Mouse (Mus musculus) heart, postnatal 10 days (tissue): ENCODE measurements around the gene Tbx15. TPM values are rescaled to one million over a fixed set of nuclear protein-coding genes. Genes with fewer than 3 reads are reported as not detected.
A peak's percentile ranks its signal among the peaks of the same experiment; 100 is the strongest.

Source experiments
- DNase-seq, 2 experiments: peaks; one replicate each; pipeline ENCODE4 v3.0.0; 2021
- intact Hi-C: fragments of 180-260 bp; cut with DNase I; formaldehyde crosslinking; loops from one replicate; pipeline ENCODE4 v1.15.1; 2025
- total RNA-seq, 2 experiments: library from RNA; stranded (reverse); gene quantifications; 2 replicates each; pipeline ENCODE4 v1.2.3; 2021

Tbx15 gene
- total RNA-seq = under 1 TPM; 0.40 to 0.43 TPM

GRCm38 (mm10) chr3:99240213-99240720, at the start of gene Tbx15:
Tbx15 (plus strand) TSS chr3:99240381.
- intact Hi-C loops = no loop called here
- DNase-seq = no peak

- no peak for DNase-seq
- intact Hi-C loops = no loop called here
These were observed 46.6 kb upstream of the Tbx15 start for GRCm38 (mm10) chr3:99193576-99193975.

GRCm38 (mm10) chr3:99203331-99203730, 36.9 kb upstream of the Tbx15 start:
- intact Hi-C loops = no loop called here
- DNase-seq = no peak

- intact Hi-C loops = no loop called here
- no peak for DNase-seq
These were observed 31.8 kb upstream of the Tbx15 start for GRCm38 (mm10) chr3:99208416-99208815.

GRCm38 (mm10) chr3:99211105-99211698, 29.0 kb upstream of the Tbx15 start:
- DNase-seq = no peak
- intact Hi-C loops = no loop called here

- intact Hi-C loops = no loop called here
- no peak for DNase-seq
These were observed 12.4 kb upstream of the Tbx15 start for GRCm38 (mm10) chr3:99227807-99228206.

GRCm38 (mm10) chr3:99233393-99234318, 6.5 kb upstream of the Tbx15 start:
- DNase-seq = peak; percentile 52 to 74
- intact Hi-C loops = loop anchor here (2.0 to 10.0 kb wide), 3 partner anchors 91 to 705 kb away; partner anchors contain the start of gene Wars2

- DNase-seq = no peak
- intact Hi-C loops = loop anchor here (2.0 to 10.0 kb wide), 3 partner anchors 92 to 704 kb away; partner anchors contain the start of gene Wars2
These were observed 5.8 kb upstream of the Tbx15 start for GRCm38 (mm10) chr3:99234319-99234869.

GRCm38 (mm10) chr3:99235116-99235803, 4.9 kb upstream of the Tbx15 start:
- intact Hi-C loops = loop anchor here (2.0 to 10.0 kb wide), 2 partner anchors 630 to 704 kb away; no protein-coding TSS in a partner anchor
- no peak for DNase-seq

GRCm38 (mm10) chr3:99235804-99236755, 4.1 kb upstream of the Tbx15 start:
- DNase-seq = no peak
- intact Hi-C loops = loop anchor here (2.0 to 10.0 kb wide), 2 partner anchors 629 to 703 kb away; no protein-coding TSS in a partner anchor

GRCm38 (mm10) chr3:99238691-99239090, 1.5 kb upstream of the Tbx15 start:
- DNase-seq = no peak
- intact Hi-C loops = loop anchor here (2.0 to 10.0 kb wide), 2 partner anchors 14 to 626 kb away; no protein-coding TSS in a partner anchor

GRCm38 (mm10) chr3:99239301-99240045, 708 bp upstream of the Tbx15 start:
- no peak for DNase-seq

GRCm38 (mm10) chr3:99240811-99241738, 894 bp downstream of the Tbx15 start:
- DNase-seq = no peak
- intact Hi-C loops = no loop called here

More at GRCm38 (mm10) chr3:99239301-99240045, 708 bp upstream of the Tbx15 start:
- intact Hi-C loops = loop anchor here (2.0 to 10.0 kb wide), 2 partner anchors 13 to 625 kb away; no protein-coding TSS in a partner anchor

- intact Hi-C loops = no loop called here
- no peak for DNase-seq
These were observed 2.3 kb downstream of the Tbx15 start for GRCm38 (mm10) chr3:99242481-99242880.

GRCm38 (mm10) chr3:99245341-99245740, 5.2 kb downstream of the Tbx15 start:
- intact Hi-C loops = no loop called here
- DNase-seq = no peak

GRCm38 (mm10) chr3:99246629-99247028, 6.4 kb downstream of the Tbx15 start:
- DNase-seq = no peak
- intact Hi-C loops = no loop called here

GRCm38 (mm10) chr3:99247586-99247985, 7.4 kb downstream of the Tbx15 start:
- no peak for DNase-seq
- intact Hi-C loops = no loop called here
